Mouse (Mus musculus) liver, postnatal 0 days (tissue): ENCODE data around the gene Hyal1. TPM values are rescaled to one million over a fixed set of nuclear protein-coding genes. Genes with fewer than 3 reads are reported as not detected.

Experiments
- ATAC-seq: fragments of 200-750 bp; cut with Nextera tagmentation; 2 replicates; pipeline ENCODE4 v1.8.0; 2017; ENCODE audit warnings: mild to moderate bottlenecking, moderate library complexity
- DNase-seq: peaks from one replicate; pipeline ENCODE4 v3.0.0-alpha.2; 2016
- H3K27ac ChIP-seq: fragments of 300-500 bp; sonication (generic); 2 replicates; pipeline ENCODE4 v1.5.1; 2014; ENCODE audit warnings: antibody characterized with exemption, moderate library complexity, mild to moderate bottlenecking, low read depth
- H3K27me3 ChIP-seq: fragments of 300-500 bp; sonication (generic); 2 replicates; pipeline ENCODE4 v1.6.1; 2014; ENCODE audit warnings: low read length, control low read depth, mixed read lengths; ENCODE audit not compliant: insufficient read depth
- H3K36me3 ChIP-seq: fragments of 300-500 bp; sonication (generic); replicated peaks from 2 replicates; pipeline ENCODE4 v1.6.1; 2014; ENCODE audit warnings: mild to moderate bottlenecking, control low read depth, low read length, moderate library complexity, mixed read lengths; ENCODE audit not compliant: insufficient read depth
- H3K4me1 ChIP-seq: fragments of 300-500 bp; sonication (generic); 2 replicates; pipeline ENCODE4 v1.6.1; 2014; ENCODE audit warnings: antibody characterized with exemption, mild to moderate bottlenecking, control low read depth; ENCODE audit not compliant: insufficient read depth
- H3K4me2 ChIP-seq: fragments of 300-500 bp; sonication (generic); 2 replicates; pipeline ENCODE4 v1.6.1; 2014; ENCODE audit warnings: low read depth, mild to moderate bottlenecking, low read length, moderate library complexity, mixed read lengths
- H3K4me3 ChIP-seq: fragments of 300-500 bp; sonication (generic); 2 replicates; pipeline ENCODE4 v1.5.1; 2014; ENCODE audit warnings: low read depth, low read length
- H3K9ac ChIP-seq: fragments of 300-500 bp; sonication (generic); replicated peaks from 2 replicates; pipeline ENCODE4 v1.6.1; 2014; ENCODE audit warnings: mild to moderate bottlenecking, moderate library complexity
- H3K9me3 ChIP-seq: fragments of 300-500 bp; sonication (generic); 2 replicates; pipeline ENCODE4 v1.6.1; 2016; ENCODE audit warnings: mild to moderate bottlenecking, control low read depth, low read length, mixed read lengths
- CTCF ChIP-seq: sonication (generic); IDR thresholded peaks from 2 replicates; pipeline ENCODE4 v1.5.1; 2016; ENCODE audit warnings: antibody characterized with exemption, low read depth
- EP300 ChIP-seq: IDR thresholded peaks from 2 replicates; pipeline ENCODE4 v1.6.1; 2016; ENCODE audit warnings: antibody characterized with exemption, low read depth, mild to moderate bottlenecking
- WGBS: fragments of 180-500 bp; shearing (Covaris S2); extraction: QIAGEN DNeasy Blood & Tissue Kit; methylation state at CpG from one replicate; pipeline ENCODE4 v1.1.7; 2014; ENCODE audit not compliant: insufficient replicate concordance; 5-methylcytosine and 5-hydroxymethylcytosine counted together
- polyA plus RNA-seq: library from polyadenylated mRNA; unstranded; fragments of >200 nt; fragmentation: Nextera tagmentation; extraction: Ambion mirVana; gene quantifications from 2 replicates; pipeline ENCODE4 v1.2.1, GENCODE M21; 2015

The Hyal1 gene
- polyA plus RNA-seq, 1 experiment from 2014 or later = 3.3 TPM

GRCm38 (mm10) chr9:107580501-107581317, 4.0 kb downstream of the Hyal1 start, which contains the start of gene Hyal3:
Gene Hyal3 (plus strand): TSS chr9:107580818.
- peak within 1 kb of the TSS; percentile 94 for H3K27ac ChIP-seq
- TF ChIP-seq EP300 (peak; percentile 42; the same call in 1 of the 2 replicates), CTCF (0 out of 2 replicates have a peak, but pooled peaks have one; percentile 3)
- H3K27me3 ChIP-seq = no peaks in the 10 kb centered on the region
- 0% methylated on average over 31 of the region's 32 CpGs for WGBS
- ATAC-seq (peak; percentile 68), DNase-seq (peak; percentile 88)
- no peaks in the 10 kb centered on the region for H3K9me3 ChIP-seq
- H3K36me3 ChIP-seq = peaks cover 16% of the 10 kb centered on the region
- H3K4me2 ChIP-seq = peak within 1 kb of the TSS; percentile 97
- H3K9ac ChIP-seq = peak within 1 kb of the TSS; percentile 86
- H3K4me1 ChIP-seq = peaks cover 37% of the 10 kb centered on the region
- peak within 1 kb of the TSS; percentile 55 for H3K4me3 ChIP-seq

- H3K27me3 ChIP-seq = no peaks in the 10 kb centered on the region
- H3K27ac ChIP-seq = peak overlapping the region; percentile 94
- 37% methylated on average over 4 of the region's 4 CpGs for WGBS
- ATAC-seq = no peak
- DNase-seq = no peak
- peaks cover 16% of the 10 kb centered on the region for H3K36me3 ChIP-seq
- peak overlapping the region; percentile 55 for H3K4me3 ChIP-seq
- H3K9me3 ChIP-seq = no peaks in the 10 kb centered on the region
- peaks cover 36% of the 10 kb centered on the region for H3K4me1 ChIP-seq
- TF ChIP-seq CTCF (no peak), EP300 (no peak)
- peak overlapping the region; percentile 97 for H3K4me2 ChIP-seq
- peak overlapping the region; percentile 86 for H3K9ac ChIP-seq
Observed at GRCm38 (mm10) chr9:107581584-107581983, 4.9 kb downstream of the Hyal1 start.

- Histone ChIP-seq H3K4me3 (no peak overlapping the region), H3K27ac (peak overlapping the region; percentile 94; the same call in 1 of the 2 replicates), H3K9me3 (no peaks in the 10 kb centered on the region), H3K4me1 (peaks cover 30% of the 10 kb centered on the region), H3K9ac (peak overlapping the region; percentile 86), H3K36me3 (peaks cover 16% of the 10 kb centered on the region), H3K4me2 (peak overlapping the region; percentile 97), H3K27me3 (no peaks in the 10 kb centered on the region)
- TF ChIP-seq CTCF (no peak), EP300 (no peak)
- DNase-seq (no peak), ATAC-seq (no peak)
- 80% methylated on average over 7 of the region's 7 CpGs for WGBS
Observed at GRCm38 (mm10) chr9:107582509-107583062, 5.9 kb downstream of the Hyal1 start.

GRCm38 (mm10) chr9:107583174-107583573, 6.4 kb downstream of the Hyal1 start:
- ATAC-seq (no peak), DNase-seq (no peak)
- Histone ChIP-seq H3K4me1 (peaks cover 26% of the 10 kb centered on the region), H3K4me2 (no peak overlapping the region), H3K4me3 (no peak overlapping the region), H3K27me3 (no peaks in the 10 kb centered on the region), H3K9ac (no peak overlapping the region), H3K36me3 (peaks cover 16% of the 10 kb centered on the region), H3K27ac (no peak overlapping the region), H3K9me3 (no peaks in the 10 kb centered on the region)
- TF ChIP-seq CTCF (no peak), EP300 (no peak)
- 88% methylated on average over 14 of the region's 14 CpGs for WGBS

GRCm38 (mm10) chr9:107586504-107586903, 9.8 kb downstream of the Hyal1 start:
- TF ChIP-seq CTCF (no peak), EP300 (no peak)
- H3K36me3 ChIP-seq = peaks cover 31% of the 10 kb centered on the region
- WGBS = 77% methylated on average over 5 of the region's 5 CpGs
- peak overlapping the region; percentile 94 for H3K27ac ChIP-seq
- DNase-seq (no peak), ATAC-seq (no peak)
- peak overlapping the region; percentile 54 for H3K4me2 ChIP-seq
- H3K4me1 ChIP-seq = peaks cover 33% of the 10 kb centered on the region
- peak overlapping the region; percentile 65 for H3K4me3 ChIP-seq
- peak overlapping the region; percentile 28 for H3K9ac ChIP-seq
- no peaks in the 10 kb centered on the region for H3K9me3 ChIP-seq
- H3K27me3 ChIP-seq = no peaks in the 10 kb centered on the region
